Mouse (Mus musculus): ENCODE data around the gene Igflr1.

Gene Igflr1

GRCm38 (mm10) chr7:30613529-30614112 lies 48.4 kb downstream of the Igflr1 start:
- peak in 1 of 2 experiments; percentile 56 for DNase-seq (ENCODE audit: low spot score in 2 of 2)

GRCm38 (mm10) chr7:30614454-30614853 lies 49.2 kb downstream of the Igflr1 start:
- no peak for DNase-seq (ENCODE audit: low spot score in 2 of 2)

GRCm38 (mm10) chr7:30615049-30615760 lies 50.0 kb downstream of the Igflr1 start:
- no peak for DNase-seq (ENCODE audit: low spot score in 2 of 2)

All from right cerebral cortex, postnatal 10 days (tissue).